Mouse (Mus musculus) embryonic facial prominence, embryonic 15.5 days (tissue): ENCODE data around the gene Ipo11. TPM values are rescaled to one million over a fixed set of nuclear protein-coding genes. Genes with fewer than 3 reads are reported as not detected.

Source experiments
- ATAC-seq: fragments of 200-750 bp; cut with Nextera tagmentation; 2 replicates; pipeline ENCODE4 v1.8.0; 2017; ENCODE audit warnings: low read depth, moderate TSS enrichment; ENCODE audit not compliant: insufficient number of reproducible peaks, low FRiP score, low TSS enrichment
- H3K27ac ChIP-seq: fragments of 300-500 bp; sonication (generic); replicated peaks from 2 replicates; pipeline ENCODE4 v1.5.1; 2015; ENCODE audit warnings: mild to moderate bottlenecking, inconsistent platforms
- H3K27me3 ChIP-seq: fragments of 300-500 bp; sonication (generic); 2 replicates; pipeline ENCODE4 v1.6.1; 2015; ENCODE audit warnings: inconsistent platforms
- H3K36me3 ChIP-seq: fragments of 300-500 bp; sonication (generic); 2 replicates; pipeline ENCODE4 v1.6.1; 2015; ENCODE audit warnings: mild to moderate bottlenecking, inconsistent platforms
- H3K4me1 ChIP-seq: fragments of 300-500 bp; sonication (generic); 2 replicates; pipeline ENCODE4 v1.6.1; 2015; ENCODE audit warnings: inconsistent platforms
- H3K4me2 ChIP-seq: fragments of 300-500 bp; sonication (generic); replicated peaks from 2 replicates; pipeline ENCODE4 v1.6.1; 2015; ENCODE audit warnings: mild to moderate bottlenecking, inconsistent platforms
- H3K4me3 ChIP-seq: fragments of 300-500 bp; sonication (generic); replicated peaks from 2 replicates; pipeline ENCODE4 v1.5.1; 2015; ENCODE audit warnings: mild to moderate bottlenecking, inconsistent platforms
- H3K9ac ChIP-seq: fragments of 300-500 bp; sonication (generic); 2 replicates; pipeline ENCODE4 v1.6.1; 2015; ENCODE audit warnings: inconsistent platforms
- H3K9me3 ChIP-seq: fragments of 300-500 bp; sonication (generic); replicated peaks from 2 replicates; pipeline ENCODE4 v1.6.1; 2016; ENCODE audit warnings: inconsistent platforms
- WGBS: fragments of 180-500 bp; shearing (Covaris S2); methylation state at CpG from one replicate; pipeline ENCODE4 v1.1.7; 2015; 5-methylcytosine and 5-hydroxymethylcytosine counted together
- polyA plus RNA-seq: library from polyadenylated mRNA; unstranded; fragments of >200 nt; fragmentation: Nextera tagmentation; extraction: Ambion mirVana; gene quantifications from 2 replicates; pipeline ENCODE4 v1.2.1, GENCODE M21; 2015

Ipo11 gene
- polyA plus RNA-seq, 1 experiment from 2014 or later: 42.6 TPM

- no peak for ATAC-seq
- Histone ChIP-seq H3K4me3 (no peak overlapping the region), H3K36me3 (peaks cover 28% of the 10 kb centered on the region), H3K27me3 (no peaks in the 10 kb centered on the region), H3K9ac (no peak overlapping the region), H3K9me3 (no peaks in the 10 kb centered on the region), H3K4me2 (no peak overlapping the region), H3K27ac (no peak overlapping the region), H3K4me1 (no peaks in the 10 kb centered on the region)
- 96% methylated on average over 3 of the region's 3 CpGs for WGBS
These were observed 32.1 kb downstream of the Ipo11 start for GRCm38 (mm10) chr13:106904637-106905036.

GRCm38 (mm10) chr13:106894284-106894683 is 42.5 kb downstream of the Ipo11 start:
- H3K9me3 ChIP-seq: no peaks in the 10 kb centered on the region
- no peak for ATAC-seq
- no peak overlapping the region for H3K4me3 ChIP-seq
- H3K27me3 ChIP-seq: no peaks in the 10 kb centered on the region
- H3K27ac ChIP-seq: no peak overlapping the region
- H3K4me2 ChIP-seq: no peak overlapping the region
- H3K4me1 ChIP-seq: no peaks in the 10 kb centered on the region
- WGBS: 95% methylated on average over 2 of the region's 2 CpGs
- no peak overlapping the region for H3K9ac ChIP-seq
- H3K36me3 ChIP-seq: peaks cover 19% of the 10 kb centered on the region

- no peak overlapping the region for H3K4me2 ChIP-seq
- no peak overlapping the region for H3K27ac ChIP-seq
- H3K4me1 ChIP-seq: no peaks in the 10 kb centered on the region
- H3K36me3 ChIP-seq: peaks cover 15% of the 10 kb centered on the region
- ATAC-seq: no peak
- 90% methylated on average over 5 of the region's 5 CpGs for WGBS
- no peak overlapping the region for H3K4me3 ChIP-seq
- no peak overlapping the region for H3K9ac ChIP-seq
- H3K9me3 ChIP-seq: no peaks in the 10 kb centered on the region
- no peaks in the 10 kb centered on the region for H3K27me3 ChIP-seq
These were observed 43.1 kb downstream of the Ipo11 start for GRCm38 (mm10) chr13:106893701-106894100.

GRCm38 (mm10) chr13:106893196-106893595 is 43.6 kb downstream of the Ipo11 start:
- Histone ChIP-seq H3K36me3 (peaks cover 15% of the 10 kb centered on the region), H3K9ac (no peak overlapping the region), H3K27ac (no peak overlapping the region), H3K4me2 (no peak overlapping the region), H3K9me3 (no peaks in the 10 kb centered on the region), H3K4me3 (no peak overlapping the region), H3K27me3 (no peaks in the 10 kb centered on the region), H3K4me1 (no peaks in the 10 kb centered on the region)
- WGBS: 88% methylated on average over 9 of the region's 9 CpGs
- no peak for ATAC-seq

- ATAC-seq: no peak
- no peaks in the 10 kb centered on the region for H3K36me3 ChIP-seq
- H3K4me2 ChIP-seq: no peak overlapping the region
- no peak overlapping the region for H3K4me3 ChIP-seq
- H3K27me3 ChIP-seq: no peaks in the 10 kb centered on the region
- no peak overlapping the region for H3K9ac ChIP-seq
- 96% methylated on average over 2 of the region's 2 CpGs for WGBS
- H3K9me3 ChIP-seq: no peaks in the 10 kb centered on the region
- H3K4me1 ChIP-seq: no peaks in the 10 kb centered on the region
- H3K27ac ChIP-seq: no peak overlapping the region
These were observed 49.4 kb downstream of the Ipo11 start for GRCm38 (mm10) chr13:106887364-106887763.

- H3K9me3 ChIP-seq: no peaks in the 10 kb centered on the region
- H3K27me3 ChIP-seq: no peaks in the 10 kb centered on the region
- no peak overlapping the region for H3K27ac ChIP-seq
- no peaks in the 10 kb centered on the region for H3K4me1 ChIP-seq
- H3K4me3 ChIP-seq: no peak overlapping the region
- no peak overlapping the region for H3K4me2 ChIP-seq
- H3K9ac ChIP-seq: no peak overlapping the region
- no peak for ATAC-seq
- peaks cover 3% of the 10 kb centered on the region; the same call in 1 of the 2 replicates for H3K36me3 ChIP-seq
- 82% methylated on average over 4 of the region's 4 CpGs for WGBS
These were observed 52.5 kb downstream of the Ipo11 start for GRCm38 (mm10) chr13:106884249-106884648.

DNA sequence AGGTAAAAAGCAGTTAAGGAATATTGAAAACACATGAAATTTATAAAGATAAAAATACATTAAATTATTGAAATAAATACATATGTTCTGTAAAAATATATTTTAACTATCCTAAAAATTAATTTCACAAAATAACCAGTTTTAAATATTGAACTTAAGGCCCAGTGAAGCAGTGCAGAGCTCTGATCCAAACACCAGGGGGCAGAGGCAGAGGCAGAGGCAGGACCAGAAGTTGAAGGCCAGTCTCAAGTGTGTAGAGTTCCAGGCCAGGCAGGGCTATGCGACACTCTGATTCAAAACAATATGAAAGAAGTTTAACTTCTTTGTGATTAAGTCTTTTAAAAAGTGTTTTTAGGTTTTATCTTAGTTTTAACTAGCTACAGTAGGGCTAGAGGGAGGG is 60.5 kb downstream of the Ipo11 start:
- no peak for ATAC-seq
- Histone ChIP-seq H3K4me3 (no peak overlapping the region), H3K4me2 (no peak overlapping the region), H3K9ac (no peak overlapping the region), H3K36me3 (peaks cover 12% of the 10 kb centered on the region), H3K9me3 (no peaks in the 10 kb centered on the region), H3K4me1 (no peaks in the 10 kb centered on the region), H3K27me3 (no peaks in the 10 kb centered on the region), H3K27ac (no peak overlapping the region)
- 91% methylated on average over 1 of the region's 1 CpGs for WGBS

GRCm38 (mm10) chr13:106865547-106865946 is 71.2 kb downstream of the Ipo11 start:
- Histone ChIP-seq H3K4me3 (no peak overlapping the region), H3K36me3 (peaks cover 16% of the 10 kb centered on the region), H3K9ac (no peak overlapping the region), H3K27ac (no peak overlapping the region), H3K27me3 (no peaks in the 10 kb centered on the region), H3K4me2 (no peak overlapping the region), H3K4me1 (no peaks in the 10 kb centered on the region), H3K9me3 (no peaks in the 10 kb centered on the region)
- 87% methylated on average over 2 of the region's 2 CpGs for WGBS
- no peak for ATAC-seq

GRCm38 (mm10) chr13:106858779-106859178 is 78.0 kb downstream of the Ipo11 start:
- Histone ChIP-seq H3K36me3 (peaks cover 16% of the 10 kb centered on the region), H3K4me1 (no peaks in the 10 kb centered on the region), H3K9me3 (no peaks in the 10 kb centered on the region), H3K27ac (no peak overlapping the region), H3K4me2 (no peak overlapping the region), H3K27me3 (no peaks in the 10 kb centered on the region), H3K9ac (no peak overlapping the region), H3K4me3 (no peak overlapping the region)
- WGBS: 88% methylated on average over 5 of the region's 5 CpGs
- no peak for ATAC-seq

DNA sequence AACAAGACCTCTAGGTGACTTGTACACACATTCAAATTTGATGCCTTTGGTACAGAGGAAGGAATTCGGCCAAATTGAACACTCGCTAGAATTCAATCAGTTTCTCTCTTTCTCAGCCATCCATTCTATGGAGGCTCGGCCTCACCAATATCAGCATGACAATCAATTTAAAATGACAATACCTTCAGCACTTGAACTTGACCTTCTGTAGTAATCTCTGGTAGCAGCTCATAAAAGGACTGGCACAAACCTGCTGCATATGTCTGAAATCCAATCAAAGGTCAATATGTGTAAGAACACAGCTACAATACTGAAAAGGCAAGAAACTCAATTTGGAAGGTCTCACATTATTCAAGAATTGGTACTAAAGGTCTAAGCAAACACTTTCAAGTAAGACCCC is 80.2 kb downstream of the Ipo11 start:
- ATAC-seq: no peak
- 92% methylated on average over 3 of the region's 3 CpGs for WGBS
- H3K27ac ChIP-seq: no peak overlapping the region
- no peaks in the 10 kb centered on the region for H3K4me1 ChIP-seq
- no peaks in the 10 kb centered on the region for H3K9me3 ChIP-seq
- no peaks in the 10 kb centered on the region for H3K27me3 ChIP-seq
- H3K4me2 ChIP-seq: no peak overlapping the region
- H3K36me3 ChIP-seq: peaks cover 12% of the 10 kb centered on the region; the same call in 1 of the 2 replicates
- no peak overlapping the region for H3K4me3 ChIP-seq
- no peak overlapping the region for H3K9ac ChIP-seq

GRCm38 (mm10) chr13:106847534-106847933 is 89.2 kb downstream of the Ipo11 start:
- no peak overlapping the region for H3K4me3 ChIP-seq
- no peak overlapping the region for H3K9ac ChIP-seq
- H3K4me1 ChIP-seq: no peaks in the 10 kb centered on the region
- no peaks in the 10 kb centered on the region for H3K9me3 ChIP-seq
- H3K27me3 ChIP-seq: no peaks in the 10 kb centered on the region
- H3K36me3 ChIP-seq: no peaks in the 10 kb centered on the region
- H3K27ac ChIP-seq: no peak overlapping the region
- ATAC-seq: no peak
- H3K4me2 ChIP-seq: no peak overlapping the region

- 79% methylated on average over 3 of the region's 3 CpGs for WGBS
- no peak overlapping the region for H3K9ac ChIP-seq
- H3K4me2 ChIP-seq: no peak overlapping the region
These were observed 91.8 kb downstream of the Ipo11 start for GRCm38 (mm10) chr13:106844928-106845327.

More at GRCm38 (mm10) chr13:106844928-106845327, 91.8 kb downstream of the Ipo11 start:
- Histone ChIP-seq H3K9me3 (no peaks in the 10 kb centered on the region), H3K36me3 (no peaks in the 10 kb centered on the region), H3K27ac (no peak overlapping the region), H3K27me3 (no peaks in the 10 kb centered on the region), H3K4me1 (no peaks in the 10 kb centered on the region), H3K4me3 (no peak overlapping the region)
- ATAC-seq: no peak
